Mouse (Mus musculus) CH12.LX (cell line): Measurements from ENCODE around the gene Ttc25. TPM values are rescaled to one million over a fixed set of nuclear protein-coding genes. Genes with fewer than 3 reads are reported as not detected.

Source experiments
- DNase-seq: peaks from one replicate; pipeline ENCODE4 v3.0.0-alpha.2; 2013; ENCODE audit errors: extremely low read depth
- H3K27ac ChIP-seq: 2 replicates; pipeline ENCODE4 v1.5.1; 2012; ENCODE audit warnings: low read depth, mild to moderate bottlenecking, control low read depth, moderate library complexity; ENCODE audit not compliant: insufficient read depth
- H3K27me3 ChIP-seq: replicated peaks from 2 replicates; pipeline ENCODE3; 2012; ENCODE audit warnings: inconsistent platforms
- H3K36me3 ChIP-seq, 2 experiments: replicated peaks in 1 of 2; 2 replicates each; pipeline versions ENCODE3 to v1.6.1; 2012; ENCODE audit warnings: inconsistent platforms in 1 of 2, low read length in 1 of 2, mild to moderate bottlenecking in 1 of 2, mixed read lengths in 1 of 2, moderate library complexity in 1 of 2; ENCODE audit not compliant: control insufficient read depth in 1 of 2, insufficient read depth in 1 of 2
- H3K4me1 ChIP-seq, 2 experiments: 2 replicates each; pipeline ENCODE4 v1.6.1; 2012; ENCODE audit warnings: inconsistent platforms in 1 of 2, moderate library complexity in 1 of 2; ENCODE audit not compliant: insufficient read depth in 2 of 2, control insufficient read depth in 1 of 2
- H3K4me2 ChIP-seq: 2 replicates; pipeline ENCODE4 v1.6.1; 2012; ENCODE audit warnings: low read depth, mild to moderate bottlenecking, control low read depth; ENCODE audit not compliant: poor library complexity, insufficient read depth, severe bottlenecking
- H3K4me3 ChIP-seq, 3 experiments: fragments of 150-350 bp in 1 of 3; sonication (generic) in 1 of 3; replicated peaks in 1 of 3; 2 replicates each; pipeline versions ENCODE3 to v1.5.1; 2011 to 2012; ENCODE audit warnings: low read depth in 2 of 3, low read length in 2 of 3, mild to moderate bottlenecking in 2 of 3, moderate library complexity in 2 of 3, control low read depth in 1 of 3, improper control_type of control experiment in 1 of 3, inconsistent platforms in 1 of 3, mixed read lengths in 1 of 3; ENCODE audit not compliant: poor library complexity in 1 of 3
- H3K79me2 ChIP-seq: replicated peaks from 2 replicates; pipeline ENCODE4 v1.6.1; 2012; ENCODE audit warnings: mild to moderate bottlenecking, moderate library complexity; ENCODE audit not compliant: control insufficient read depth, poor library complexity, insufficient read depth, severe bottlenecking; ENCODE audit errors: extremely low read depth
- H3K9ac ChIP-seq: 2 replicates; pipeline ENCODE4 v1.6.1; 2012; ENCODE audit warnings: low read depth, mild to moderate bottlenecking, control low read depth, moderate library complexity; ENCODE audit not compliant: insufficient read depth
- H3K9me3 ChIP-seq: replicated peaks from 2 replicates; pipeline ENCODE3; 2012; ENCODE audit warnings: low read length, inconsistent platforms, mixed read lengths
- BHLHE40 ChIP-seq: IDR thresholded peaks from 2 replicates; pipeline ENCODE4 v1.6.1; 2011; ENCODE audit warnings: mild to moderate bottlenecking, low read depth, low read length, improper control_type of control experiment
- CHD2 ChIP-seq: IDR thresholded peaks from 2 replicates; pipeline ENCODE4 v1.6.1; 2011; ENCODE audit warnings: low read length, improper control_type of control experiment
- CTCF ChIP-seq, 2 experiments: IDR thresholded peaks in 1 of 2; conservative IDR thresholded peaks in 1 of 2; 2 replicates each; pipeline ENCODE4 v1.5.1; 2011 to 2012; ENCODE audit warnings: low read depth in 2 of 2, low read length in 2 of 2, improper control_type of control experiment in 1 of 2, inconsistent platforms in 1 of 2, mild to moderate bottlenecking in 1 of 2, moderate library complexity in 1 of 2
- ELF1 ChIP-seq: IDR thresholded peaks from 2 replicates; pipeline ENCODE4 v1.6.1; 2014; ENCODE audit warnings: low read depth, mild to moderate bottlenecking, inconsistent platforms, low read length, improper control_type of control experiment
- EP300 ChIP-seq: IDR thresholded peaks from 2 replicates; pipeline ENCODE4 v1.6.1; 2011; ENCODE audit warnings: low read length, improper control_type of control experiment
- ETS1 ChIP-seq: conservative IDR thresholded peaks from 2 replicates; pipeline ENCODE4 v1.6.1; 2012; ENCODE audit warnings: low read depth, mild to moderate bottlenecking, inconsistent platforms, low read length, improper control_type of control experiment, moderate library complexity
- GABPA ChIP-seq: IDR thresholded peaks from 2 replicates; pipeline ENCODE4 v1.6.1; 2012; ENCODE audit warnings: low read depth, low read length, improper control_type of control experiment, inconsistent platforms; ENCODE audit not compliant: insufficient replicate concordance
- IRF4 ChIP-seq: IDR thresholded peaks from 2 replicates; pipeline ENCODE4 v1.6.1; 2014; ENCODE audit warnings: low read depth, mild to moderate bottlenecking, inconsistent platforms, low read length, improper control_type of control experiment
- JUN ChIP-seq: IDR thresholded peaks from 2 replicates; pipeline ENCODE4 v1.6.1; 2011; ENCODE audit warnings: low read depth, mild to moderate bottlenecking, low read length, improper control_type of control experiment, moderate library complexity; ENCODE audit not compliant: insufficient read depth
- JUND ChIP-seq: conservative IDR thresholded peaks from 2 replicates; pipeline ENCODE4 v1.6.1; 2011; ENCODE audit warnings: low read depth, low read length, improper control_type of control experiment
- MAX ChIP-seq: IDR thresholded peaks from 2 replicates; pipeline ENCODE4 v1.6.1; 2011; ENCODE audit warnings: low read length, improper control_type of control experiment
- MAZ ChIP-seq: IDR thresholded peaks from 2 replicates; pipeline ENCODE4 v1.6.1; 2012; ENCODE audit warnings: low read depth, mild to moderate bottlenecking, inconsistent platforms, low read length, improper control_type of control experiment, moderate library complexity
- MEF2A ChIP-seq: IDR thresholded peaks from 2 replicates; pipeline ENCODE4 v1.6.1; 2014; ENCODE audit warnings: low read depth, mild to moderate bottlenecking, inconsistent platforms, low read length, improper control_type of control experiment, borderline replicate concordance
- MYC ChIP-seq: IDR thresholded peaks from 2 replicates; pipeline ENCODE4 v1.6.1; 2011; ENCODE audit warnings: low read depth, mild to moderate bottlenecking, improper control_type of control experiment, low read length
- PAX5 ChIP-seq: IDR thresholded peaks from 2 replicates; pipeline ENCODE4 v1.6.1; 2012; ENCODE audit warnings: low read length, inconsistent platforms, mixed read lengths
- POLR2AphosphoS2 ChIP-seq: IDR thresholded peaks from 2 replicates; pipeline ENCODE4 v1.6.1; 2011; ENCODE audit warnings: low read depth, low read length, improper control_type of control experiment
- RCOR1 ChIP-seq: conservative IDR thresholded peaks from 2 replicates; pipeline ENCODE4 v1.6.1; 2012; ENCODE audit warnings: low read depth, mild to moderate bottlenecking, inconsistent platforms, low read length, improper control_type of control experiment
- SMC3 ChIP-seq: IDR thresholded peaks from 2 replicates; pipeline ENCODE4 v1.6.1; 2011; ENCODE audit warnings: low read depth, low read length, improper control_type of control experiment
- ZC3H11A ChIP-seq: IDR thresholded peaks from 2 replicates; pipeline ENCODE4 v1.6.1; 2012; ENCODE audit warnings: low read depth, mild to moderate bottlenecking, inconsistent platforms, low read length, improper control_type of control experiment
- ZMIZ1 ChIP-seq: IDR thresholded peaks from 2 replicates; pipeline ENCODE4 v1.6.1; 2012; ENCODE audit warnings: low read depth, mild to moderate bottlenecking, inconsistent platforms, low read length, improper control_type of control experiment
- dilution Hi-C: fragments of 300-500 bp; cut with MboI; formaldehyde crosslinking; loops from 2 replicates; pipeline ENCODE4 v1.14.3; 2020; ENCODE audit warnings: low sequenced_read_pairs; ENCODE audit not compliant: extremely low pct_unique_long_range_greater_than_20kb, extremely low pct_ligation_motif_present
- in situ Hi-C: fragments of 300-500 bp; cut with MboI; formaldehyde crosslinking; loops from 3 replicates; pipeline ENCODE4 v1.14.3; 2019; ENCODE audit warnings: low sequenced_read_pairs, low pct_ligation_motif_present, low pct_unique_long_range_greater_than_20kb, mixed read lengths
- polyA plus RNA-seq: library from polyadenylated mRNA; unstranded; fragments of >175 nt; gene quantifications from 2 replicates; pipeline ENCODE4 v1.2.1, GENCODE M21; 2012; ENCODE audit warnings: low read depth; ENCODE audit not compliant: insufficient read length
- total RNA-seq, 2 experiments: library from RNA; depleted of rRNA; stranded (reverse); fragments of 300-350 nt in 1 of 2; fragments of >200 nt in 1 of 2; gene quantifications; 2 replicates each; pipeline ENCODE4 v1.2.3; 2012 to 2014

Gene Ttc25
- total and polyA plus RNA-seq, 3 experiments = 0.51 to 12.8 (median 1.3) TPM

- H3K4me1 ChIP-seq = peaks cover 14 to 74% of the 10 kb centered on the region in 2 experiments
- dilution Hi-C loops (no loop called here), in situ Hi-C loops (no loop called here)
- no peak overlapping the region for H3K4me2 ChIP-seq
- no peak for DNase-seq
- no peaks in the 10 kb centered on the region for H3K9me3 ChIP-seq
- no peak overlapping the region for H3K9ac ChIP-seq
- H3K27me3 ChIP-seq = no peaks in the 10 kb centered on the region
- no peak overlapping the region for H3K4me3 ChIP-seq
- peaks cover 98% of the 10 kb centered on the region for H3K79me2 ChIP-seq
- H3K36me3 ChIP-seq = peaks cover 30 to 85% of the 10 kb centered on the region in 2 experiments
- H3K27ac ChIP-seq = no peak overlapping the region
- no peak for TF ChIP-seq RCOR1
Measured at GRCm38 (mm10) chr11:100604321-100605005, 59.1 kb downstream of the Ttc25 start.

GRCm38 (mm10) chr11:100605451-100605850 is 60.0 kb downstream of the Ttc25 start:
- Histone ChIP-seq H3K4me1 (peaks cover 11 to 74% of the 10 kb centered on the region in 2 experiments), H3K4me3 (no peak overlapping the region), H3K9ac (no peak overlapping the region), H3K4me2 (no peak overlapping the region), H3K27me3 (no peaks in the 10 kb centered on the region), H3K27ac (no peak overlapping the region), H3K36me3 (peaks cover 22 to 79% of the 10 kb centered on the region in 2 experiments)
- in situ Hi-C loops = no loop called here
- dilution Hi-C loops = no loop called here
- TF ChIP-seq MEF2A (no peak), MYC (no peak), CTCF (conservative IDR thresholded peaks at IDR 0.05 in 1 of 2, IDR thresholded peaks at IDR 0.05 in 1 of 2; ENCODE audit: low read depth in 2 of 2, low read length in 2 of 2) (no peak), BHLHE40 (no peak), JUND (no peak), ZC3H11A (no peak), JUN (no peak), GABPA (no peak), CHD2 (no peak), MAZ (no peak), ZMIZ1 (no peak), MAX (no peak), EP300 (no peak), ETS1 (no peak), PAX5 (no peak), POLR2AphosphoS2 (no peak), SMC3 (no peak), ELF1 (no peak), IRF4 (no peak)
- TF ChIP-seq, all 38 proteins: peak for 0
- H3K9me3 ChIP-seq = no peaks in the 10 kb centered on the region
- peaks cover 98% of the 10 kb centered on the region for H3K79me2 ChIP-seq
- DNase-seq = no peak
